Mouse (Mus musculus): ENCODE measurements around the gene Tex36. TPM values are rescaled to one million over a fixed set of nuclear protein-coding genes. Genes with fewer than 3 reads are reported as not detected.

The Tex36 gene
- total RNA-seq, 2 experiments from 2014 or later = not detected

- no peak for ATAC-seq (ENCODE audit: poor library complexity, severe bottlenecking)
Measured at GRCm38 (mm10) chr7:133600558-133600957, 1.4 kb downstream of the Tex36 start.

- ATAC-seq (ENCODE audit: poor library complexity, severe bottlenecking) = no peak
Measured at GRCm38 (mm10) chr7:133591750-133592149, 10.2 kb downstream of the Tex36 start.

GRCm38 (mm10) chr7:133583216-133583615 lies 18.7 kb downstream of the Tex36 start:
- ATAC-seq (ENCODE audit: poor library complexity, severe bottlenecking) = no peak

- ATAC-seq (ENCODE audit: poor library complexity, severe bottlenecking) = no peak
Measured at GRCm38 (mm10) chr7:133580296-133580640, 21.7 kb downstream of the Tex36 start.

GRCm38 (mm10) chr7:133579491-133580295 lies 22.3 kb downstream of the Tex36 start:
- ATAC-seq (ENCODE audit: poor library complexity, severe bottlenecking) = no peak

GRCm38 (mm10) chr7:133576825-133577224 lies 25.1 kb downstream of the Tex36 start:
- ATAC-seq (ENCODE audit: poor library complexity, severe bottlenecking) = no peak

- no peak for ATAC-seq (ENCODE audit: poor library complexity, severe bottlenecking)
Measured at GRCm38 (mm10) chr7:133576281-133576680, 25.7 kb downstream of the Tex36 start.

- ATAC-seq (ENCODE audit: poor library complexity, severe bottlenecking) = no peak
Measured at GRCm38 (mm10) chr7:133571927-133572326, 30.0 kb downstream of the Tex36 start.

- ATAC-seq (ENCODE audit: poor library complexity, severe bottlenecking) = no peak
Measured at GRCm38 (mm10) chr7:133569194-133569880, 32.6 kb downstream of the Tex36 start.

GRCm38 (mm10) chr7:133564600-133564999 lies 37.4 kb downstream of the Tex36 start:
- no peak for ATAC-seq (ENCODE audit: poor library complexity, severe bottlenecking)

GRCm38 (mm10) chr7:133563175-133563824 lies 38.7 kb downstream of the Tex36 start:
- no peak for ATAC-seq (ENCODE audit: poor library complexity, severe bottlenecking)

GRCm38 (mm10) chr7:133555786-133556492 lies 46.0 kb downstream of the Tex36 start:
- no peak for ATAC-seq (ENCODE audit: poor library complexity, severe bottlenecking)

- ATAC-seq (ENCODE audit: poor library complexity, severe bottlenecking) = no peak
Measured at GRCm38 (mm10) chr7:133552306-133552991, 49.5 kb downstream of the Tex36 start.

GRCm38 (mm10) chr7:133551000-133551399 lies 51.0 kb downstream of the Tex36 start:
- ATAC-seq (ENCODE audit: poor library complexity, severe bottlenecking) = no peak

- ATAC-seq (ENCODE audit: poor library complexity, severe bottlenecking) = no peak
Measured at GRCm38 (mm10) chr7:133548434-133548833, 53.5 kb downstream of the Tex36 start.

GRCm38 (mm10) chr7:133545631-133546030 lies 56.3 kb downstream of the Tex36 start:
- ATAC-seq (ENCODE audit: poor library complexity, severe bottlenecking) = no peak

GRCm38 (mm10) chr7:133544966-133545365 lies 57.0 kb downstream of the Tex36 start:
- no peak for ATAC-seq (ENCODE audit: poor library complexity, severe bottlenecking)

- no peak for ATAC-seq (ENCODE audit: poor library complexity, severe bottlenecking)
Measured at GRCm38 (mm10) chr7:133543131-133543530, 58.8 kb downstream of the Tex36 start.

- ATAC-seq (ENCODE audit: poor library complexity, severe bottlenecking) = no peak
Measured at GRCm38 (mm10) chr7:133537366-133537765, 64.6 kb downstream of the Tex36 start.

Data from megakaryocyte, adult 5-6 weeks (primary cell).